Mouse (Mus musculus) gastrocnemius, adult 18-20 months (tissue): ENCODE results near the gene Ptcd3. TPM values are rescaled to one million over a fixed set of nuclear protein-coding genes. Genes with fewer than 3 reads are reported as not detected.
"Not testable (repeated sequence)": the region's sequence is repeated elsewhere in the genome, so short reads cannot be mapped to it uniquely, and the experiment has no call there.

ENCODE experiments used
- DNase-seq: peaks from one replicate; pipeline ENCODE4 v3.0.0; 2021; ENCODE audit warnings: low spot score
- long read RNA-seq, 2 experiments: library from polyadenylated mRNA; stranded (forward); transcript quantifications; one replicate each; pipeline ENCODE4 v2.0.0; 2021
- total RNA-seq, 2 experiments: library from RNA; stranded (reverse); gene quantifications; 2 replicates each; pipeline ENCODE4 v1.2.3; 2021

The Ptcd3 gene
- 10 to 100 TPM; 61.9 to 66.2 TPM for total RNA-seq
- long read RNA-seq, experiment 1, partial matches to known transcripts = 3 of 43 reads
- long read RNA-seq, experiment 1, other reads (novel, unspliced or antisense) = 40 of 43 reads
- long read RNA-seq, experiment 2, partial matches to known transcripts = 3 of 40 reads
- long read RNA-seq, experiment 2, other reads (novel, unspliced or antisense) = 37 of 40 reads

GRCm38 (mm10) chr6:71908481-71909381 lies at the start of gene Ptcd3, which contains the start of gene Polr1a:
TSS of gene Ptcd3 (minus strand) at chr6:71908750.
TSS of gene Polr1a (plus strand) at chr6:71909053.
- DNase-seq = peak; percentile 92

GRCm38 (mm10) chr6:71951192-71951591 lies 42.6 kb upstream of the Ptcd3 start:
- DNase-seq = no peak

GRCm38 (mm10) chr6:71950592-71950991 lies 42.0 kb upstream of the Ptcd3 start:
- peak; percentile 68 for DNase-seq

GRCm38 (mm10) chr6:71949721-71950120 lies 41.2 kb upstream of the Ptcd3 start:
- no peak for DNase-seq

GRCm38 (mm10) chr6:71946121-71946520 lies 37.6 kb upstream of the Ptcd3 start:
- no peak for DNase-seq

- no peak for DNase-seq
These were observed 36.6 kb upstream of the Ptcd3 start for GRCm38 (mm10) chr6:71945101-71945500.

GRCm38 (mm10) chr6:71940912-71941311 lies 32.4 kb upstream of the Ptcd3 start:
- no peak for DNase-seq

GRCm38 (mm10) chr6:71935737-71936136 lies 27.2 kb upstream of the Ptcd3 start:
- no peak for DNase-seq

- peak; percentile 70 for DNase-seq
These were observed 25.6 kb upstream of the Ptcd3 start for GRCm38 (mm10) chr6:71934081-71934556.

- DNase-seq = no peak
These were observed 23.8 kb upstream of the Ptcd3 start for GRCm38 (mm10) chr6:71932347-71932746.

- DNase-seq = no peak
These were observed 22.4 kb upstream of the Ptcd3 start for GRCm38 (mm10) chr6:71930830-71931437.

GRCm38 (mm10) chr6:71930053-71930452 lies 21.5 kb upstream of the Ptcd3 start:
- peak; percentile 38 for DNase-seq

GRCm38 (mm10) chr6:71927911-71928310 lies 19.4 kb upstream of the Ptcd3 start:
- DNase-seq = peak; percentile 68

GRCm38 (mm10) chr6:71925233-71925632 lies 16.7 kb upstream of the Ptcd3 start:
- DNase-seq = not testable (repeated sequence)

GRCm38 (mm10) chr6:71920752-71921151 lies 12.2 kb upstream of the Ptcd3 start:
- DNase-seq = no peak

GRCm38 (mm10) chr6:71911686-71912450 lies 3.3 kb upstream of the Ptcd3 start:
- no peak for DNase-seq

GRCm38 (mm10) chr6:71909840-71910239 lies 1.3 kb upstream of the Ptcd3 start:
- no peak for DNase-seq

- no peak for DNase-seq
These were observed 834 bp upstream of the Ptcd3 start for GRCm38 (mm10) chr6:71909384-71909783.

GRCm38 (mm10) chr6:71907702-71908235 lies 781 bp downstream of the Ptcd3 start:
- no peak for DNase-seq

- DNase-seq = no peak
These were observed 15.3 kb downstream of the Ptcd3 start for GRCm38 (mm10) chr6:71893263-71893662.
